Mouse (Mus musculus): ENCODE results near the gene Btbd11. TPM values are rescaled to one million over a fixed set of nuclear protein-coding genes. Genes with fewer than 3 reads are reported as not detected.

The Btbd11 gene
- total and polyA plus RNA-seq, 3 experiments = 10.1 to 18.5 (median 15.4) TPM

DNA sequence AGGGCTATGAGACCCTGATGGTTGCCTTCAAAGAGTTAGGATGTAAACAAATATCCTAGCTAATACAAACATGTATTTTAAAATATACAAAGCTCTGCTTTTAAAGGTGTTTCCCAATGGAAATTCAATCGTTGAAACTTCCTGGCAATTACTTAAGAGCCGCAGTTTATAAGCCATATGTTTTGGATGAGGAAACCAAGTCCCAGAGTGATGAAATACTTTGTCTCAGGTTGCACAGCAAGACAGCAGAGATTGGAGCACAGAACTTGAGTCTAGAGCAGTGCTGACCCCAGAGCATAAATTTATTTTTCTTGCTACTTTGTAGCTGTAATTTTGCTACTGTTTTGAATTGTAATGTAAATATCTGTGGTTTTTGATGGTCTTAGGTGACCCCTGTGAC, 110.4 kb downstream of the Btbd11 start:
- Histone ChIP-seq H3K4me2 (ENCODE audit: insufficient read depth, low read depth, poor library complexity, severe bottlenecking) (no peak overlapping the region), H3K4me3 (replicated peaks in 1 of 3; ENCODE audit: low read depth in 2 of 3, low read length in 2 of 3, poor library complexity in 1 of 3) (no peak overlapping the region), H3K36me3 (replicated peaks in 1 of 2; ENCODE audit: control insufficient read depth in 1 of 2, insufficient read depth in 1 of 2, low read length in 1 of 2) (peaks cover 0 to 17% of the 10 kb centered on the region in 2 experiments), H3K27me3 (replicated peaks) (no peaks in the 10 kb centered on the region), H3K9me3 (replicated peaks; ENCODE audit: low read length) (no peaks in the 10 kb centered on the region), H3K27ac (ENCODE audit: insufficient read depth, low read depth) (no peak overlapping the region), H3K9ac (ENCODE audit: insufficient read depth, low read depth) (no peak overlapping the region), H3K79me2 (replicated peaks; ENCODE audit: control insufficient read depth, extremely low read depth, insufficient read depth, poor library complexity, severe bottlenecking) (no peaks in the 10 kb centered on the region), H3K4me1 (ENCODE audit: control insufficient read depth in 1 of 2, insufficient read depth in 2 of 2) (peaks cover 0 to 30% of the 10 kb centered on the region in 2 experiments; a peak in 3 of 4 replicates)
- no peak for TF ChIP-seq PAX5 (IDR thresholded peaks at IDR 0.05; ENCODE audit: low read length)
- no peak for TF ChIP-seq ZKSCAN1 (IDR thresholded peaks at IDR 0.05; ENCODE audit: borderline replicate concordance, low read depth, low read length)
- no peak for TF ChIP-seq TCF12 (IDR thresholded peaks at IDR 0.05; ENCODE audit: low read depth, low read length)
- TF ChIP-seq KAT2A (IDR thresholded peaks at IDR 0.05; ENCODE audit: insufficient replicate concordance, low read length) = no peak
- TF ChIP-seq RAD21 (IDR thresholded peaks at IDR 0.05; ENCODE audit: low read depth, low read length) = no peak
- no peak for TF ChIP-seq ZNF384 (IDR thresholded peaks at IDR 0.05; ENCODE audit: low read depth, low read length)
- TF ChIP-seq IRF4 (IDR thresholded peaks at IDR 0.05; ENCODE audit: low read depth, low read length) = no peak
- TF ChIP-seq GABPA (IDR thresholded peaks at IDR 0.05; ENCODE audit: insufficient replicate concordance, low read depth, low read length) = no peak
- TF ChIP-seq MAX (IDR thresholded peaks at IDR 0.05; ENCODE audit: low read length) = no peak
- in situ Hi-C loops (cut with MboI; ENCODE audit: low pct_ligation_motif_present, low pct_unique_long_range_greater_than_20kb, low sequenced_read_pairs) = no loop called here
- no peak for DNase-seq (ENCODE audit: extremely low read depth)
- dilution Hi-C loops (cut with MboI; ENCODE audit: extremely low pct_ligation_motif_present, extremely low pct_unique_long_range_greater_than_20kb, low sequenced_read_pairs) = no loop called here

DNA sequence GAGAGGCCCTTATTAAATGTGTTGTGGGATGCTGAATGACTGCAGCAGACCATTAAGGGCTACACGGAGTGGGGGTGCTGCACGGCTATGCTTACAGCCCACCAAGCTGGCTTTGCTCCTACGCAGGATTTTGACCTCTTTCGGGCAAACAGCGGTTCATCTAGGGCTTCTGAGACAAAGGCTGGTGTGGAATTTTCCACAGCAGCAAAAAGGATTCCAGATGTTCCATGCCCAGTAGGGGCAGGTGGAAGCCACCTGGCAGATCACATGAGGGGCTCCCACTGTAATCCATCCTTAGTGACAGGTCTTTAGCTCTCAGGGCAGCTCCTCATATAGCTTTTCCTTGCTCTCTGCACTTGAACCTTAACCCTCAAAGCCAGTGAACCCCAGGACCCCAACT, 111.3 kb downstream of the Btbd11 start:
- Histone ChIP-seq H3K36me3 (replicated peaks in 1 of 2; ENCODE audit: control insufficient read depth in 1 of 2, insufficient read depth in 1 of 2, low read length in 1 of 2) (peaks cover 0 to 16% of the 10 kb centered on the region in 2 experiments), H3K27me3 (replicated peaks) (no peaks in the 10 kb centered on the region), H3K27ac (ENCODE audit: insufficient read depth, low read depth) (no peak overlapping the region), H3K9ac (ENCODE audit: insufficient read depth, low read depth) (no peak overlapping the region), H3K4me1 (ENCODE audit: control insufficient read depth in 1 of 2, insufficient read depth in 2 of 2) (peaks cover 5 to 39% of the 10 kb centered on the region in 2 experiments), H3K4me2 (ENCODE audit: insufficient read depth, low read depth, poor library complexity, severe bottlenecking) (no peak overlapping the region), H3K9me3 (replicated peaks; ENCODE audit: low read length) (no peaks in the 10 kb centered on the region), H3K79me2 (replicated peaks; ENCODE audit: control insufficient read depth, extremely low read depth, insufficient read depth, poor library complexity, severe bottlenecking) (no peaks in the 10 kb centered on the region), H3K4me3 (replicated peaks in 1 of 3; ENCODE audit: low read depth in 2 of 3, low read length in 2 of 3, poor library complexity in 1 of 3) (no peak overlapping the region)
- TF ChIP-seq RAD21 (IDR thresholded peaks at IDR 0.05; ENCODE audit: low read depth, low read length) (no peak), E2F4 (IDR thresholded peaks at IDR 0.05; ENCODE audit: insufficient replicate concordance, low read depth, low read length) (no peak), TBP (conservative IDR thresholded peaks at IDR 0.05; ENCODE audit: low read depth, low read length) (no peak), JUN (IDR thresholded peaks at IDR 0.05; ENCODE audit: insufficient read depth, low read depth, low read length) (no peak), POLR2A (IDR thresholded peaks at IDR 0.05; ENCODE audit: low read depth, low read length) (no peak), ZMIZ1 (IDR thresholded peaks at IDR 0.05; ENCODE audit: low read depth, low read length) (no peak), TCF12 (IDR thresholded peaks at IDR 0.05; ENCODE audit: low read depth, low read length) (no peak), IRF4 (IDR thresholded peaks at IDR 0.05; ENCODE audit: low read depth, low read length) (no peak)
- no peak for DNase-seq (ENCODE audit: extremely low read depth)
- dilution Hi-C loops (cut with MboI; ENCODE audit: extremely low pct_ligation_motif_present, extremely low pct_unique_long_range_greater_than_20kb, low sequenced_read_pairs) = no loop called here
- in situ Hi-C loops (cut with MboI; ENCODE audit: low pct_ligation_motif_present, low pct_unique_long_range_greater_than_20kb, low sequenced_read_pairs) = no loop called here

Measured in CH12.LX (cell line).